Mouse (Mus musculus) erythroblast, adult 5-6 weeks (primary cell): ENCODE measurements at regions not wholly inside any gene's neighbourhood (a gene's known extent, or its start where the extent isn't known, plus 50 kb on each side); places are given as distances from the start of the nearest gene placed in this dataset.

Source experiments
- ATAC-seq: replicated peaks from 2 replicates; pipeline ENCODE4 v1.8.0; 2016; ENCODE audit warnings: moderate number of reproducible peaks, mild to moderate bottlenecking, moderate TSS enrichment, inconsistent platforms; ENCODE audit not compliant: poor library complexity, low FRiP score, severe bottlenecking

- no peak for ATAC-seq
Measured at GRCm38 (mm10) chr14:76622634-76623291, 66.1 kb upstream of the Serp2 start.

GRCm38 (mm10) chr14:76619038-76619409, 62.3 kb upstream of the Serp2 start:
- ATAC-seq, result no peak

- no peak for ATAC-seq
Measured at GRCm38 (mm10) chr14:76618331-76619037, 61.8 kb upstream of the Serp2 start.

- no peak for ATAC-seq
Measured at GRCm38 (mm10) chr14:76617889-76618288, 61.2 kb upstream of the Serp2 start.

GRCm38 (mm10) chr14:76617447-76617846, 60.8 kb upstream of the Serp2 start:
- no peak for ATAC-seq

GRCm38 (mm10) chr14:76616367-76616683, 59.6 kb upstream of the Serp2 start:
- ATAC-seq, result no peak

- ATAC-seq, result no peak
Measured at GRCm38 (mm10) chr14:76615603-76616366, 59.1 kb upstream of the Serp2 start.

- no peak for ATAC-seq
Measured at GRCm38 (mm10) chr14:76615182-76615581, 58.5 kb upstream of the Serp2 start.

GRCm38 (mm10) chr14:76614682-76615081, 58.0 kb upstream of the Serp2 start:
- ATAC-seq, result no peak

GRCm38 (mm10) chr14:76613604-76614003, 56.9 kb upstream of the Serp2 start:
- no peak for ATAC-seq

- ATAC-seq, result no peak
Measured at GRCm38 (mm10) chr14:76610429-76611378, 54.0 kb upstream of the Serp2 start.
